Mouse (Mus musculus) myocyte (in vitro differentiated cells): ENCODE measurements around the gene Lipe.

ENCODE experiments used
- MAX ChIP-seq: IDR thresholded peaks from one replicate; pipeline ENCODE4 v1.6.1; 2011; ENCODE audit warnings: low read depth, mild to moderate bottlenecking, control low read depth
- MYOG ChIP-seq, 3 experiments: IDR thresholded peaks; one replicate each; pipeline ENCODE4 v1.6.1; 2011; ENCODE audit warnings: control low read depth in 2 of 3, low read depth in 2 of 3, mild to moderate bottlenecking in 2 of 3; ENCODE audit not compliant: insufficient read length in 2 of 3, control insufficient read depth in 1 of 3, insufficient read depth in 1 of 3

DNA sequence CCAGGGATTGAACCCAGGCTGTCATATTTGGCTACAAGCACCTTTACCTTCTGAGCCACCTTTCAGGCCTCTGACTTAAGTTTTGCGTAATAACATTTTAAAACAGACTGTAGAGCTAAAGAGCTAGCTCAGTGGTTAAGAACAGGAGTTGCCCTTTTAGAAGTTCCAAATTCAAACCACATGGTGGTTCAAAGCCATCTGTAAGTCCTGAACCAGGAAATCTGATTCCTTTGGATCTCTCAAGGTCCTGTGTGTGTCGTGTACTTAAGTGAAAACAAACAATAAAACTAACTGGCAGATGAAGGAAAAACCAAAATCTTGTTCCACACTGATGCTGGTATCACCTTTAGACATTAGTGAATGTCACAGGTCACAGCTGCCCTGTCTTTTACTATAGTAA, 3.0 kb upstream of the Lipe start:
- TF ChIP-seq MYOG (IDR thresholded peaks at IDR 0.05; ENCODE audit: control insufficient read depth in 1 of 3, insufficient read depth in 1 of 3, insufficient read length in 2 of 3, low read depth in 2 of 3) (no peak), MAX (no peak)
